Mouse (Mus musculus) MEL (cell line): ENCODE results near the gene Tsnaxip1. TPM values are rescaled to one million over a fixed set of nuclear protein-coding genes. Genes with fewer than 3 reads are reported as not detected.

Experiments
- DNase-seq: peaks from one replicate; pipeline ENCODE4 v3.0.0; 2011; ENCODE audit warnings: low read depth, low spot score
- H3K27ac ChIP-seq: 2 replicates; pipeline ENCODE4 v1.5.1; 2012; ENCODE audit warnings: low read depth, mild to moderate bottlenecking, control low read depth, low read length, moderate library complexity; ENCODE audit not compliant: control insufficient read depth
- H3K27me3 ChIP-seq, 2 experiments: fragments of 150-350 bp in 1 of 2; sonication (generic) in 1 of 2; 2 replicates each; pipeline ENCODE4 v1.6.1; 2012; ENCODE audit warnings: low read length in 2 of 2, mild to moderate bottlenecking in 2 of 2, improper control_type of control experiment in 1 of 2, moderate library complexity in 1 of 2; ENCODE audit not compliant: insufficient read depth in 2 of 2, control insufficient read depth in 1 of 2
- H3K36me3 ChIP-seq, 2 experiments: 2 replicates each; pipeline ENCODE4 v1.6.1; 2012 to 2014; ENCODE audit warnings: low read length in 2 of 2, improper control_type of control experiment in 1 of 2, inconsistent platforms in 1 of 2, mild to moderate bottlenecking in 1 of 2; ENCODE audit not compliant: insufficient read depth in 2 of 2, control insufficient read depth in 1 of 2
- H3K4me1 ChIP-seq, 2 experiments: fragments of 150-350 bp in 1 of 2; sonication (generic) in 1 of 2; 2 replicates each; pipeline ENCODE4 v1.6.1; 2012; ENCODE audit warnings: low read length in 2 of 2, improper control_type of control experiment in 1 of 2, mild to moderate bottlenecking in 1 of 2; ENCODE audit not compliant: insufficient read depth in 2 of 2, control insufficient read depth in 1 of 2
- H3K4me3 ChIP-seq, 2 experiments: fragments of 150-350 bp in 1 of 2; sonication (generic) in 1 of 2; 2 replicates each; pipeline ENCODE4 v1.5.1; 2012; ENCODE audit warnings: low read depth in 2 of 2, low read length in 2 of 2, mild to moderate bottlenecking in 2 of 2, moderate library complexity in 2 of 2, control low read depth in 1 of 2, improper control_type of control experiment in 1 of 2; ENCODE audit not compliant: control insufficient read depth in 1 of 2, insufficient read depth in 1 of 2
- H3K79me2 ChIP-seq: 2 replicates; pipeline ENCODE4 v1.6.1; 2012; ENCODE audit warnings: mild to moderate bottlenecking, low read length, moderate library complexity; ENCODE audit not compliant: control insufficient read depth, poor library complexity, insufficient read depth
- H3K9ac ChIP-seq: 2 replicates; pipeline ENCODE4 v1.6.1; 2012; ENCODE audit warnings: low read depth, mild to moderate bottlenecking, control low read depth, low read length, moderate library complexity; ENCODE audit not compliant: control insufficient read depth, poor library complexity, severe bottlenecking
- H3K9me3 ChIP-seq: fragments of 150-350 bp; sonication (generic); replicated peaks from 2 replicates; pipeline ENCODE4 v1.6.1; 2012; ENCODE audit warnings: mild to moderate bottlenecking, low read length, improper control_type of control experiment, moderate library complexity; ENCODE audit not compliant: insufficient read depth
- CHD1 ChIP-seq: IDR thresholded peaks from 2 replicates; pipeline ENCODE4 v1.6.1; 2012; ENCODE audit warnings: low read depth, mild to moderate bottlenecking, inconsistent platforms, low read length, improper control_type of control experiment
- CTCF ChIP-seq, 3 experiments: IDR thresholded peaks in 2 of 3; conservative IDR thresholded peaks in 1 of 3; 2 replicates each; pipeline ENCODE4 v1.5.1; 2011 to 2012; ENCODE audit warnings: low read length in 3 of 3, low read depth in 2 of 3, mild to moderate bottlenecking in 2 of 3, improper control_type of control experiment in 1 of 3, inconsistent platforms in 1 of 3, mixed read lengths in 1 of 3, moderate library complexity in 1 of 3; ENCODE audit not compliant: control insufficient read depth in 1 of 3, insufficient read depth in 1 of 3, poor library complexity in 1 of 3, severe bottlenecking in 1 of 3
- EP300 ChIP-seq, 2 experiments: IDR thresholded peaks; 2 replicates each; pipeline ENCODE4 v1.6.1; 2011; ENCODE audit warnings: improper control_type of control experiment in 2 of 2, low read length in 2 of 2, low read depth in 1 of 2, mild to moderate bottlenecking in 1 of 2
- ETS1 ChIP-seq: IDR thresholded peaks from 2 replicates; pipeline ENCODE4 v1.6.1; 2012; ENCODE audit warnings: low read depth, mild to moderate bottlenecking, inconsistent platforms, low read length, improper control_type of control experiment, moderate library complexity
- GATA1 ChIP-seq: IDR thresholded peaks from 2 replicates; pipeline ENCODE4 v1.6.1; 2011; ENCODE audit warnings: low read depth, low read length, improper control_type of control experiment
- HCFC1 ChIP-seq: IDR thresholded peaks from 2 replicates; pipeline ENCODE4 v1.6.1; 2012; ENCODE audit warnings: low read depth, mild to moderate bottlenecking, inconsistent platforms, low read length, improper control_type of control experiment, moderate library complexity
- JUND ChIP-seq: IDR thresholded peaks from 2 replicates; pipeline ENCODE4 v1.6.1; 2011; ENCODE audit warnings: low read depth, mild to moderate bottlenecking, improper control_type of control experiment, low read length
- KAT2A ChIP-seq: conservative IDR thresholded peaks from 2 replicates; pipeline ENCODE4 v1.6.1; 2012; ENCODE audit warnings: low read depth, low read length, improper control_type of control experiment, inconsistent platforms
- MAX ChIP-seq: IDR thresholded peaks from 2 replicates; pipeline ENCODE4 v1.6.1; 2011; ENCODE audit warnings: low read length, improper control_type of control experiment
- MEF2A ChIP-seq: IDR thresholded peaks from 2 replicates; pipeline ENCODE4 v1.6.1; 2014; ENCODE audit warnings: low read depth, mild to moderate bottlenecking, inconsistent platforms, low read length, improper control_type of control experiment; ENCODE audit not compliant: poor library complexity, insufficient replicate concordance, severe bottlenecking; ENCODE audit errors: extremely low read depth
- MXI1 ChIP-seq: IDR thresholded peaks from 2 replicates; pipeline ENCODE4 v1.6.1; 2011; ENCODE audit warnings: mild to moderate bottlenecking, low read depth, low read length, improper control_type of control experiment
- MYC ChIP-seq: IDR thresholded peaks from 2 replicates; pipeline ENCODE4 v1.6.1; 2011; ENCODE audit warnings: low read depth, mild to moderate bottlenecking, low read length, improper control_type of control experiment, moderate library complexity
- POLR2AphosphoS5 ChIP-seq: IDR thresholded peaks from 2 replicates; pipeline ENCODE4 v1.6.1; 2012; ENCODE audit warnings: low read depth, borderline replicate concordance, mild to moderate bottlenecking, inconsistent platforms, low read length, moderate library complexity, mixed read lengths
- RAD21 ChIP-seq: IDR thresholded peaks from 2 replicates; pipeline ENCODE4 v1.6.1; 2011; ENCODE audit warnings: mild to moderate bottlenecking, low read depth, low read length, improper control_type of control experiment
- RCOR1 ChIP-seq: IDR thresholded peaks from 2 replicates; pipeline ENCODE4 v1.6.1; 2012; ENCODE audit warnings: low read depth, mild to moderate bottlenecking, inconsistent platforms, low read length, improper control_type of control experiment
- SIN3A ChIP-seq: IDR thresholded peaks from 2 replicates; pipeline ENCODE4 v1.6.1; 2012; ENCODE audit warnings: low read length, improper control_type of control experiment, inconsistent platforms
- SMC3 ChIP-seq: IDR thresholded peaks from 2 replicates; pipeline ENCODE4 v1.6.1; 2011; ENCODE audit warnings: low read depth, low read length, improper control_type of control experiment
- TBP ChIP-seq: IDR thresholded peaks from 2 replicates; pipeline ENCODE4 v1.8.0; 2011; ENCODE audit warnings: low read depth, low read length, improper control_type of control experiment
- TCF12 ChIP-seq: IDR thresholded peaks from 2 replicates; pipeline ENCODE4 v1.6.1; 2014; ENCODE audit warnings: low read depth, mild to moderate bottlenecking, inconsistent platforms, low read length, improper control_type of control experiment, moderate library complexity
- ZC3H11A ChIP-seq: IDR thresholded peaks from 2 replicates; pipeline ENCODE4 v1.6.1; 2012; ENCODE audit warnings: low read depth, mild to moderate bottlenecking, inconsistent platforms, low read length, improper control_type of control experiment
- ZMIZ1 ChIP-seq: IDR thresholded peaks from 2 replicates; pipeline ENCODE4 v1.6.1; 2012; ENCODE audit warnings: low read depth, mild to moderate bottlenecking, inconsistent platforms, low read length, improper control_type of control experiment, moderate library complexity
- polyA plus RNA-seq, 2 experiments: library from polyadenylated mRNA; stranded (reverse) in 1 of 2; unstranded in 1 of 2; fragments of >175 nt in 1 of 2; fragments of >200 nt in 1 of 2; gene quantifications; 2 replicates each; pipeline versions ENCODE4 v1.2.1 to v1.2.4; 2012; ENCODE audit warnings: low replicate concordance in 2 of 2, low read depth in 1 of 2; ENCODE audit not compliant: insufficient read length in 2 of 2, insufficient read depth in 1 of 2, missing spikeins in 1 of 2
- total RNA-seq: library from RNA; depleted of rRNA; stranded (reverse); fragments of 300-350 nt; gene quantifications from 2 replicates; pipeline ENCODE4 v1.2.3, GENCODE M21; 2012

Gene Tsnaxip1
- total and polyA plus RNA-seq, 3 experiments: 0.10 TPM; not detected in 2

DNA sequence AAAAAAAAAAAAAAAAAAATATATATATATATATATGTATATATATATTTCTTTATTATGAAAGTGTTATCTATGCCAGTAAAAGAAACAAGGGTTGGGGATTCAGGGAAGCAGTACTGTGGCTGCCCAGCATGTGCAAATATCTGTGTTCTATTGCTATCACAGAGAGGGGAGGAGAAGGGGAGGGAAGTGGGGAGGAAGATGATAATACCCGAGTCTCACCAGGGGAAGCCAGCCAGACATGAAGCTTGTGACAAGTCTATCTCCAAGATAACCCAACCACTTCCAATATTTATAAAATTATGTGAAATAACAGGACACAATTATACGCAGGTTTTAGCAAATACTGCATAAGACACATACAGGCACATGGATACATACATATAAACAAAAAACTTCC is 49.7 kb upstream of the Tsnaxip1 start:
- Histone ChIP-seq H3K4me3 (no peak overlapping the region), H3K27ac (no peak overlapping the region), H3K79me2 (no peaks in the 10 kb centered on the region), H3K9me3 (no peaks in the 10 kb centered on the region), H3K4me1 (peaks cover 6% of the 10 kb centered on the region in 2 experiments), H3K27me3 (no peaks in the 10 kb centered on the region), H3K9ac (no peak overlapping the region), H3K36me3 (peaks cover 5 to 10% of the 10 kb centered on the region in 2 experiments)
- peak; percentile 67 for DNase-seq
- TF ChIP-seq GATA1: peak; percentile 65
- no peak for TF ChIP-seq ZMIZ1
- TF ChIP-seq RCOR1: peak; percentile 52; the same call in 1 of the 2 replicates
- no peak for TF ChIP-seq KAT2A
- TF ChIP-seq EP300 (IDR thresholded peaks at IDR 0.05; ENCODE audit: low read depth in 1 of 2, low read length in 2 of 2): peak in 1 of 2 experiments; percentile 53; a peak in 1 of 4 replicates
- TF ChIP-seq MYC: 0 out of 2 replicates have a peak, but pooled peaks have one; percentile 23

DNA sequence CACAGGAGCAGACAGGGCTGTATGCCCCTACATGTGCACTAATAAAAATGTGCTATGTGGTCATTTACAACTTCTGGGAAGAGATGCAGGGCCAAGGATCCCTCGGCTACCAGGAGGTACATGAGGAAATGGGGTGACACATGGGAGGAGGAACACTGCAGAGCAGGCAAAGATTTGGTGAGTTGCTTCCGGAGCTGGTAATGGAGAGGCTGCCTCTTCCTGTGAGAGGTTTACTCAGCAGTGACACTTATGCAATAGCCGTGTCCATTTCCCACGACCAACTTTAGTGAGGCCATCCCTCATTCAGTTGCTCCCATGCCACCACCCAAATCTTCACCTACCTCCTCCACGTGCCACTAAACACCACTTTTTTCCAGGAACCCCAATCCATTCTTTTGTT is 47.2 kb upstream of the Tsnaxip1 start:
- Histone ChIP-seq H3K9ac (no peak overlapping the region), H3K27ac (no peak overlapping the region)
- TF ChIP-seq TBP (no peak), KAT2A (no peak), ETS1 (no peak), MEF2A (no peak), ZC3H11A (no peak), CHD1 (no peak), TCF12 (no peak), POLR2AphosphoS5 (no peak)
- TF ChIP-seq, all 39 proteins: peak for 0
- Histone ChIP-seq H3K9me3 (no peaks in the 10 kb centered on the region), H3K79me2 (no peaks in the 10 kb centered on the region), H3K4me1 (peaks cover 6% of the 10 kb centered on the region in 2 experiments), H3K36me3 (peaks cover 5 to 10% of the 10 kb centered on the region in 2 experiments), H3K4me3 (no peak overlapping the region), H3K27me3 (no peaks in the 10 kb centered on the region)
- no peak for DNase-seq

GRCm38 (mm10) chr8:105788241-105788640 is 39.3 kb upstream of the Tsnaxip1 start:
- no peak overlapping the region for H3K4me3 ChIP-seq
- no peaks in the 10 kb centered on the region for H3K27me3 ChIP-seq
- no peaks in the 10 kb centered on the region for H3K79me2 ChIP-seq
- no peaks in the 10 kb centered on the region for H3K9me3 ChIP-seq
- TF ChIP-seq MYC (peak; percentile 82), MXI1 (peak; percentile 40; the same call in 1 of the 2 replicates), JUND (no peak), ZC3H11A (peak; percentile 72), MAX (peak; percentile 58), SIN3A (no peak), RAD21 (peak; percentile 70), CTCF (IDR thresholded peaks at IDR 0.05 in 2 of 3, conservative IDR thresholded peaks at IDR 0.05 in 1 of 3; ENCODE audit: control insufficient read depth in 1 of 3, insufficient read depth in 1 of 3, low read depth in 2 of 3, low read length in 3 of 3, poor library complexity in 1 of 3, severe bottlenecking in 1 of 3) (peak; percentile 62 to 90 (median 74)), SMC3 (peak; percentile 87), HCFC1 (0 out of 2 replicates have a peak, but pooled peaks have one; percentile 13)
- TF ChIP-seq, all 39 proteins: peak for 8
- Histone ChIP-seq H3K9ac (no peak overlapping the region), H3K36me3 (no peaks in the 10 kb centered on the region; a peak in 1 of 4 replicates), H3K27ac (no peak overlapping the region), H3K4me1 (no peaks in the 10 kb centered on the region)
- DNase-seq: peak; percentile 80
